Mouse (Mus musculus) heart, embryonic 10.5 days (tissue): ENCODE results near the gene Vmn1r139. TPM values are rescaled to one million over a fixed set of nuclear protein-coding genes. Genes with fewer than 3 reads are reported as not detected.
"Not testable (repeated sequence)": the region's sequence is repeated elsewhere in the genome, so short reads cannot be mapped to it uniquely, and the experiment has no call there.

ENCODE experiments used
- DNase-seq: peaks from one replicate; pipeline ENCODE4 v3.0.0-alpha.2; 2017; ENCODE audit warnings: low spot score
- H3K27ac ChIP-seq: fragments of 300-500 bp; sonication (generic); 2 replicates; pipeline ENCODE4 v1.5.1; 2016; ENCODE audit warnings: mild to moderate bottlenecking
- H3K27me3 ChIP-seq: fragments of 300-500 bp; sonication (generic); 2 replicates; pipeline ENCODE4 v1.6.1; 2016; ENCODE audit warnings: mild to moderate bottlenecking; ENCODE audit not compliant: poor library complexity, insufficient read depth, severe bottlenecking
- H3K36me3 ChIP-seq: fragments of 300-500 bp; sonication (generic); 2 replicates; pipeline ENCODE4 v1.6.1; 2016; ENCODE audit warnings: mild to moderate bottlenecking, moderate library complexity
- H3K4me1 ChIP-seq: fragments of 300-500 bp; sonication (generic); 2 replicates; pipeline ENCODE4 v1.6.1; 2016; ENCODE audit warnings: mild to moderate bottlenecking
- H3K4me3 ChIP-seq: fragments of 300-500 bp; sonication (generic); 2 replicates; pipeline ENCODE4 v1.5.1; 2016; ENCODE audit warnings: mild to moderate bottlenecking, moderate library complexity
- H3K9me3 ChIP-seq: fragments of 300-500 bp; sonication (generic); 2 replicates; pipeline ENCODE4 v1.6.1; 2016; ENCODE audit warnings: mild to moderate bottlenecking, moderate library complexity
- WGBS: fragments of 180-500 bp; shearing (Covaris S2); methylation state at CpG from one replicate; pipeline ENCODE4 v1.1.7; 2016; 5-methylcytosine and 5-hydroxymethylcytosine counted together
- polyA plus RNA-seq: library from polyadenylated mRNA; unstranded; fragments of >200 nt; fragmentation: Nextera tagmentation; extraction: Ambion mirVana; gene quantifications from 2 replicates; pipeline ENCODE4 v1.2.1, GENCODE M21; 2016

Vmn1r139 gene
- polyA plus RNA-seq: not detected in 2 replicates

DNA sequence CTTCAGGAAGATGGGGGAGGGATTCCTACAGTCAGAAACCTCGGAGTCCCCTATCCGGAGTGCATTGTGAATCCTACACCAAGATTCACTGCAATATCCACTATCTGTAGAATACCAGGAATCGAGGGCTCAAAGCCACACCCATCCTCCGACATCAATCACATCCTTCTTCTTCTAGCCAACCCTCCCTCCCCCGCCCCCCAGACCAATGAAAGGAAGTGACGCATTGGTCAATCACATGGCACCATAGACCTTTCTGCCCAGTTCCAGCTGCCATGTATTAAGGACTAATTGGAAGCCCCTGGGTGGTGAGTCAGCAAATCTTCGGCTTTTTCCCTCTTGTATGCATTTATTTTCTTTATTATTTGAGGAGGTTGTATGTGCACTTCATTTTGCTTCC lies at the start of gene Vmn1r139:
TSS of gene Vmn1r139 (plus strand) at position 301 of the 400 bp plus-strand sequence.
- H3K27me3 ChIP-seq, H3K27ac ChIP-seq, H3K4me3 ChIP-seq, H3K36me3 ChIP-seq, DNase-seq, H3K9me3 ChIP-seq, H3K4me1 ChIP-seq: not testable (repeated sequence)
- WGBS: no CpG with 5 or more reads among the region's 7 CpGs

DNA sequence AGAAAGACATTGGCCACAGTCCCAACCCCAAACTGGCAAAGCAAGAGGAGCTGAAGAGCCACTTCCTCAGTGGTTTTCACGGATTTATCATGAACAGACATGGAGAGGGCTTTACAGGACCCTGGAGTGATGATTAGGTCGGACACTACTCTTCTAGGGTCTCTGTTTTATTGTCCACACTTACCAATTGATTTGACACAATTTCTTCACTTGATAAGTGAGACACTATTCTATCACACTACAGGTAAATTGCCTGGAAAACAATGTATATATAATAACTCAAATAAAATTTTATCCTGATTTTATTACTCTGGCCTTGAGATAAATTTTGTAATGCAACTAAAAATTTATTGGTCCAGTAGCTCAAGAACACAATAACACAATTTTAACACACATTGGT lies 40.1 kb upstream of the Vmn1r139 start, which contains the start of gene Vmn1r138:
TSS of gene Vmn1r138 (minus strand) at position 101 of the 400 bp plus-strand sequence.
- not testable (repeated sequence) for H3K9me3 ChIP-seq, H3K36me3 ChIP-seq, H3K4me1 ChIP-seq, H3K27me3 ChIP-seq, DNase-seq, H3K4me3 ChIP-seq, H3K27ac ChIP-seq
- WGBS: no CpG with 5 or more reads among the region's 2 CpGs

DNA sequence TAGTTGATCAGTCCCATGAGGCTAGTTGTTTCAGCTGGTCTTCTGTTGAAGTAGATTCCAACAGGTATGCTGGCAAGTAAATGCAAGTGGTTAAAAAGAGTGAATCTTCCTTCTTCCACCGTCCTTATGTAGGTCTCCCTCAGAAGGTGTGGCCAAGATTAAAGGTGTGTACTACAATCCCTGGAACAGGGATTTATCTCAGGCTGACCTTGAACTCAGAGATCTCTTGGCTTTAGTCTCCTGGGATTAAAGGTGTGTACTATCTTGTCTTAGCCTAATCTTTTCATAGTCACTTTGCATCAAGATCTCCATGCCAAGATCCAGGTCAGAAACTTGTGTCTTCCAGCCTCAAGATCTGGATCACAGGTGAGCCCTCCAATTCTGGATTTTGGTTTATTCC lies 12.7 kb upstream of the Vmn1r139 start, which contains the start of gene Gm6176:
TSS of gene Gm6176 (minus strand) at position 101 of the 400 bp plus-strand sequence.
- not testable (repeated sequence) for H3K4me3 ChIP-seq, H3K9me3 ChIP-seq, H3K27ac ChIP-seq, H3K4me1 ChIP-seq, H3K36me3 ChIP-seq, H3K27me3 ChIP-seq, DNase-seq
- no CpG with 5 or more reads among the region's 1 CpGs for WGBS

DNA sequence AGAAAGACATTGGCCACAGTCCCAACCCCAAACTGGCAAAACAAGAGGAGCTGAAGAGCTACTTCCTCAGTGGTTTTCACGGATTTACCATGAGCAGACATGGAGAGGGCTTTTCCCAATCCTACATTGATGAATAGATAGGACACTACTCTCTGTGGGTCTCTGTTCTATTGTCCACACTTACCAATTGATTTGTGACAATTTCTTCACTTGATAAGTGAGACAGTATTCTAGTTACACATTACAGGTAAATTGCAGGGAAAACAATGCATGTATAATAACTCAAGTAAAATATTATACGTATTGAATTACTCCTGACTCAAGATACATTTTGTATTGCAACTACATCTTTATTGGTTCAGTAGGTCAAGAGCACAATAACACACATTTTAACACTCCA lies 49.3 kb downstream of the Vmn1r139 start, which contains the start of gene Gm16451:
TSS of gene Gm16451 (minus strand) at position 101 of the 400 bp plus-strand sequence.
- H3K27ac ChIP-seq, H3K36me3 ChIP-seq, H3K4me3 ChIP-seq, DNase-seq, H3K9me3 ChIP-seq, H3K4me1 ChIP-seq, H3K27me3 ChIP-seq: not testable (repeated sequence)
- WGBS: no CpG with 5 or more reads among the region's 2 CpGs

DNA sequence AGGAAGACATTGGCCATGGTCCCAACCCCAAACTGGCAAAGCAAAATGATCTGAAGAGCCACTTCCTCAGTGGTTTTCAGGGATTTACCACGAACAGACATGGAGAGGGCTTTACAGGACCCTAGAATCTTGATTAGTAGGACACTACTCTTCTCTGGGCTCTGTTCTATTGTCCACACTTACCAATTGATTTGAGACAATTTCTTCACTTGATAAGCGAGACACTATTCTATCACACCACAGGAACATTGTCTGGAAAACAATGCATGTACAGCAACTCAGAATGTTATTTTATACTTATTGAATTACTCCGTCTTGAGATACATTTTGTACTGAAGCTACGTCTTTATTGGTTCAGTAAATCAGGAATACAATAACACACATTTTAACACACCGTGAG lies 65.8 kb downstream of the Vmn1r139 start, which contains the start of gene Gm10666:
TSS of gene Gm10666 (minus strand) at position 101 of the 400 bp plus-strand sequence.
- H3K27me3 ChIP-seq, H3K4me1 ChIP-seq, H3K9me3 ChIP-seq, DNase-seq, H3K27ac ChIP-seq, H3K36me3 ChIP-seq, H3K4me3 ChIP-seq: not testable (repeated sequence)
- no CpG with 5 or more reads among the region's 5 CpGs for WGBS

Other genes with a start within 250 kb of the Vmn1r139 start
- not detected in 2 replicates for gene Vmn1r135, start 236.7 kb upstream of the Vmn1r139 start, polyA plus RNA-seq
- not detected in 2 replicates for gene Gm5725, start 224.8 kb upstream of the Vmn1r139 start, polyA plus RNA-seq
- not detected in 2 replicates for gene Gm5891, start 147.8 kb upstream of the Vmn1r139 start, polyA plus RNA-seq
- not detected in 2 replicates for gene Vmn1r137, start 74.5 kb upstream of the Vmn1r139 start, polyA plus RNA-seq
- gene Vmn1r138, start 40.2 kb upstream of the Vmn1r139 start, polyA plus RNA-seq: not detected in 2 replicates
- gene Gm6176, start 12.8 kb upstream of the Vmn1r139 start, polyA plus RNA-seq: not detected in 2 replicates
- not detected in 2 replicates for gene Gm16451, start 49.2 kb downstream of the Vmn1r139 start, polyA plus RNA-seq
- not detected in 2 replicates for gene Gm10666, start 65.7 kb downstream of the Vmn1r139 start, polyA plus RNA-seq
- gene Vmn1r142, start 95.0 kb downstream of the Vmn1r139 start, polyA plus RNA-seq: not detected in 2 replicates
- gene Vmn1r143, start 120.3 kb downstream of the Vmn1r139 start, polyA plus RNA-seq: not detected in 2 replicates
- gene Gm8653, start 132.2 kb downstream of the Vmn1r139 start, polyA plus RNA-seq: not detected in 2 replicates
- gene Gm8453, start 160.4 kb downstream of the Vmn1r139 start, polyA plus RNA-seq: not detected in 2 replicates